Mouse (Mus musculus) retina, postnatal 1 day (tissue): ENCODE data around the gene Gm20388.

Experiments
- DNase-seq: peaks from one replicate; pipeline ENCODE4 v3.0.0-alpha.2; 2012

Gene Gm20388

DNA sequence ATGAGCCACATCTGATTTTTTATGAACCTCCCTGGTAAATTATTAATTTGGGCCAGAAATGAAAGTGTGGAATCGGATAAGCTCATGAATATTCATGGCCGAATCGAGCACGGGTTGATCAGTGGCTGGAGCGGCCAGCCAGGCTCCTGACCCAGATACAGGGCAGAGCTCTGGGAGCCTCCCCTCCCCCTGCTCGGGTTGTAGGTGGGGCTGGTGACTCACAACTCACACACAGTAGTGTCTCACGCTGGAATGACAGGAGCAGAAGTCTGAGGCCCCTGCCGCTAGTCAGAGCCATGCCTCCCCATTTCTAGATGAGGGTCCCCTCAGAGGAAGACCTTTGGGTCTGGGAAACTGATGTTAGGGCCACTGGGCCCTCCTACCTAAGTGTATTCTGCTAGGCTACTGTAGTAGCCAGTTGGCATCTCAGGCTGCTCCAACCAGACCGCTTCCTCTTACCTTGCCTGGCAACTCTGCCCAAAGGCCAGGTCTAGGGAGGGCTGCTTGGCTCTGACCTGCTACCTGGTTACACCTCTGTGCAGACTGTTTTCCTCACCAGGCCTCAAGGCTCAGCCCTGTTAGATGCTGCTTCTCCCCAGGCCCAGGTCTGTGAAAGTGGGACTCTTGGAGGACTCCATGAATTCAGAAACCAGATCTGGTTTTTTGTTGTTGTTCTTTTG, 588.4 kb downstream of the Gm20388 start:
- peak; percentile 95 for DNase-seq

DNA sequence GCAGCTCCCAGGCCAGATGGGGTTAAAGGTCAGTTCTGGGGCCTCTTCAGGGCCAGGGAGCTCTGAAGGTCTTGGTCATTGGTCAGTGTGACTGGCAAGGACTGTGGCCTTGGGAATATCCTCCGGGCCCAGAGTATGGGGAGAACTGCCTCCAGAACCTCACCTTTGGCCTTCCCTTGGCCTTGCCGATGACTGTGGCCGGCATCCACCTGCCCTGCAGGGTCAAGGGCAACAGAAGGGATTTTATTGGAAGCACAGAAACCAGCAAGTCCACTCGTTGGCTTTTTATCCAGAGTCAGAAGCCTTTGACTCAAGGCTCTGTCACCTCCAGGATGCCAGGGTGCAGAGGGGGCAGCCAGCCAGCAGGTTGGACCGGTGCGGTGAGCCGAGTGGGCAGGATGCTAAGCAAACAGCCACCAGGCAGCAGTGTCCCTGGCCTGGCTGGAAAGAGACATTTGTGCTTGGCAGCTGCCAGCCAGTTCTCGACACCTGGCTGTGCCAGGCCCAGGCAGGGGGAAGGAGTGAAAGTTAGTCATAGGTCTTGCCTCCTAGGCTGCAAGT, 590.1 kb downstream of the Gm20388 start:
- DNase-seq = no peak

DNA sequence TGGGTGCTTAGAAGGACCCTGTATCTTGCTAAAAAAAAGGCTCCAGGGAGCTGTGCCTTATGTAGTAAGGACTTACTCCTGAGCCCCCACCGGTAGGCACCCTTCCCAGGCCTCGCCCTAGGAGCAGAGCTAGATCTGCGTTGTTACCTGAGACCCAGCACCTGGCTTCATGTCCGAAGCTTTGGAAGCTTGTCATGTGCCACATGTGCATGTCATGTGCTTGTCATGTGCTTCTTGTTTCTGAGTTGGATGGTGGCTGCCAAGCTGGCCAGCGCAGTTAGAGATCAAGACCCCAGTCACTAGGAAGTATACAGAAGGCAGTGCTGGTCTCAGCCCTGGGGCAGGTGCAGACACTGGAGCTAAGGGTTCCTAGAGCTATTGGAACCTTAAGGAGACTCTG, 590.8 kb downstream of the Gm20388 start:
- no peak for DNase-seq

DNA sequence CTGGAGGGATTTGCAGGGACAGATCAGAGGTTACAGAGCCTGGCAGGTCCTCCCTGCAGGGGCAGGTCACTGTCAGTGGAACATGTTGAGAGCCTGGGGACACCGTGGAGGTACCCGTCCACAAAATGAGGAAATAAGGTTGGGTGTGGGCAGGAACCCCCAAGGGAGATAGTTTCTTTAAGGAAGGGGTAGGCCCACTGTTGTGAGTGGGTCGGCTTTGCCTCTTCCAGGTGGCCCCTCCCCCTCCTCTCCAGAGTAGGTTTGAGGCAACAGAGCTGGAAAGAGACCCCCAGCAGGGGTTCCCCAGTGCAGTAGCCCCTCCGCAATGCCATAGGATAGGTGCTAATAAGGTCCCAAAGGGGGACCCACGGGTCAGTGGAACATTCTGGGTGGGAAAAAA, 591.8 kb downstream of the Gm20388 start:
- DNase-seq = no peak

DNA sequence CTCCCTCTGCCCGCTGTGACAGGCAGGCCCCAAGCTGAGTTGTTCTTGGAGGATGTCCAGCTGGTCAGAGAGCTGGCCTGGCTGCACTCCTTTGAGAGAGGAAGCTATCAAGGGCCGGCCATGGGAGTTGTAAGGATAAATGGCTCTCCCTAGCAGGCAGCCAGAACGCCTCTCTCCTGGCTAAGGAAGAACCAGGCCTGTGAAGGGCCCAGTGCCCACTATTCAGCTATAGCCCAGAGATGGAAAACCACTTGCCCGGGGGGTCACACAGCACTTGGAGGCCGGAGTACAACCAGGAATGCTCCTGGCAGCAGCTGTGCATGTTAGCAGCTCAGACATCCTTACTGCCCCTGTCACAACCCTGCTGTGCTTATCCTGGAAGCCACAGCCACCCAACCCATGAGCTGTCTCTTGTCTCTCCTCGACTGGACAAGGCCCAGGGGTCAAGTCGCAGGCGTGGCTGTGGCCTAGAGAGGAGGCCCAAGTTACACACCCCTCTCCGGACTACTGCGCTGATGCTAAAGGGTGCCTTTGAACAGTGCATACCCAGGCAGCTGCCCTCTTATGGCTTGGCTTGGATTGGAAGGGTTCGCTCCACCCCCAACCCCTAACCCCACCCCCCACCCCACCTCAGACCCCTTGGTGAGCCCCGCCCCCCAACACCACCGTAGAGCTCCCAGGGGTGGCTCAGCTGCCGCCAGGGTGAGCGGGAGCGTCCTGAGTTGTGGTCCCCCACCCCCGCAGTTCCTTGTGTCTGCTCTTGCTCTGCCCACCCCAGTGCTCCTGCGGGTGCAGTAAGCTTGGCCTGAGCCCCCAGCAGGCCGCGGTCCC, 593.8 kb downstream of the Gm20388 start:
- DNase-seq = peak; percentile 62

DNA sequence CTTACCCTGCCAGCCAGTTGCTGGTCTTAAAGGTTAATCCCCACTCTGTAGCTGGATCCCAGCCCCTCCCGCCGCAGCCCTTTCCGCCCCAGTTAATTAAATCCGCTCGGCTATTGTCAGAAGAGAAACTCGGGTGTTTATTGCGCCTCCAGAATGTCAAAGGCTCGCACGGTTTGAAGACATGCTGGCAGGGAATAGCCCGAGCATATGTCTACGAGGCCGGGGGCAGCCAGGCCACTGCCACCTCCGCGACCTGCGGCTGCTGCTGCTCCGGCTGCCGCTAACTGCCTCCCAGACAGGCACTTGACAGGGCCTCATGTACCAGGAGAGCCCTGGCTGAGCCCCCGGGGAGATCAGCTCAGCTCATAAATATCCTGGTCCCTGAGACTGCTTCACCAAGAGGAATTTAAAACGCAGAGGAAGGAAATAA, 594.5 kb downstream of the Gm20388 start:
- DNase-seq = peak; percentile 94

DNA sequence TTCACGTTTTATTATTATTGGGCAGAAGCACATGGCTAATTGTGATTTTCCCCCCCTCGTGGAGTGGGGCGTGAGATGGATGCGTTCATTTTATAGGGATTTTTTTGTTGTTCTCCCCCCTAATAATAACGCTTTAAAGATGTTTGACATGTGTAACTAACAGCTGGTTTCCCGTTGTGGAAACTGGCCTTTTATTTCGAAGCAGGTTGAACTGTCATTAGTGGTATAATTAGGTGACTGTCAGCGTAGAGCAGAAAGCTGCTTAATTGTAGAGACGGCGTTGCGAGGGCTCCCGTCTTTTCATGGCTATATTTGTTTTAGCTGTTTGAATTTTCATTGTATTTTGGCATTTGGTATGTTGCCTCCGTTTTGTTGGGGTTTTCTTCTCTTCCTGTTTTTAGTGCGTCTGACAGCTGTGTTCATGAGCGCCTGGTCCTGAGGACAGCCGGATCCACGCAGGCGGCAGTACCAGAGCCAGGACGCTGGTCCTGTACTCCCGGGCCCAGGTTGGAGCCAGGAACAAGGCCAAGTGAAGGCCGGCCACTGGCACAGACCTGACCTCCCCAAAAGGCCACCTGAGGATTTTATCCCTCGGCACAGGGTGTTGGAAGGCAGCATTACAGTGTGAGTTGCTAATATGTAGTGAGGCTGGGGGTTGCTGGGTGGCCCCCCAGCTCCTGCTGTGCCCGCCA, 595.1 kb downstream of the Gm20388 start:
- DNase-seq = no peak

DNA sequence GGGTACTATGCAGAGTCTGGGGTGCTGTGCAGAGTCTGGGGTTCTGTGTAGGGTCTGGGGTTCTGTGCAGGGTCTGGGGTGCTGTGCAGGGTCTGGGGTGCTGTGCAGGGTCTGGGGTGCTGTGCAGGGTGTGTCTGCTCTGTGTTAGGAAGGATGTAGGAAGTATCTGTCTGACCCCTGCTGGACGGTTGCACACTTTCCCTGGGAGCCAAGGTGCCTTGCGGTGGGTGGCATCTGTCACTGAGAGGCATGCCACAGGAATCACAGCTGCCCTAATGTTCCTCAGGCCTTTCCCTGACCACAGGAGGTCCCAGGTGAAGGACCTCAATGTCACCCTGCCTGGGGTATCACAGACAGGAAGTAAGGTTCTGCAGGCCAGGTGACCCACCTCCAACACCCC, 595.9 kb downstream of the Gm20388 start:
- no peak for DNase-seq

DNA sequence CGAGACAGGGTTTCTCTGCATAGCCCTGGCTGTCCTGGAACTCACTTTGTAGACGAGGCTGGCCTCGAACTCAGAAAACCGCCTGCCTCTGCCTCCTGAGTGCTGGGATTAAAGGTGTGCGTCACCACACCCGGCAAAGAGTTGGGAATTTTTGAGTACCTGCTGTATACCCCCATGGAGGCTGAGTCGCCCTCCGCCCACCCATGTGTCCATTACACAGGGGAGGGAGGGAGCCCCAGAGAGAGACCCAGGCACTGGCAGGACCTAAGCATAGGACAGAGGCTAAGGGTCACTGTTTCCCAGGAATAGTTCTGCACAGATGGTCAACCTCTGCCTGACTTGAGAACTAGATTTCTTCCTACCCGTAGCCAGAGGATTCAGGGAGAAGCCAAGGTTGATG, 596.6 kb downstream of the Gm20388 start:
- DNase-seq = no peak

DNA sequence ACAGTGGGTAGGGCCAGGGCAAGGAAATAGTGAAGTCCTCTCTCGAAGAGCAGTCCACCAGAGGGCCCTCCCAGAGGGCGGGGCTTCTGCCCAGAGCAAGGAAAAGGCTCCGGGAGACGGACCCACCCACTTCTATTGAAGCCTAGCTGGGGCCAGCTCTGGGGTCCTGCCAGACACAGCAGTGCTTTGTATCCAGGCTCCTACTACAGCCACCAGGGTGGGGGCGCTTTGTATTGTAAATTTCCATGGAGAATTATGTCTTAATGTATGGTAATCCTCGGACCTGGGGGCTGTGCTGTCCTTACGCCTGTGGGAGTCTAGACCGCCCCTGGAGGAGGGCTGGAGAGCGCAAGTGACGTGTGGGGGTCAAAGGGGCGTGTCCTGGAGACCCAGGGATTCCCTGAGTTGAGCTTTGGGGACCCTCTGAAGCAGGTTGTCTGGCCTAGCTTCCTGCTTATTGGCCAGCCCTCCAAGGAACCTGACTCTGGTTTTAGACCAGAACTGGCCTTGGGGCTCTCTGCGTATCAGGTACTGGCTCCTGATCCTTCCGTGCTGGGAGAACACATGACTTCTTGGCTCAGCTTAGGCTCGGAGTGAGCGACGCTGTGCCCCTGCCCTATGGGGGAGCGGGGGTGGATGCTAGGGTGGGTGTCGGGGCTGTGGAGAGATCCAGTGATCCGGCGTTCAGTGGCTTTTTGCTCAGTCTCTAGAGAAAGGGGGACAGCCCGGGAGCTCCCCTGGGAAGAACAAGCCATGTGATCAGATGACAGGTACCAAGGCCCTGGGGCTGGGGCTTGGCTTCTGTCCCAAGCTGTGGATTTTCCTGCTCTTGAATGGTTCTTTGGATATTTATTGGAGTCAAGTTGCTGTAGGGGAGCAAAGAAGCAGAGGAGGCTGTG, 598.7 kb downstream of the Gm20388 start:
- peak; percentile 92 for DNase-seq

DNA sequence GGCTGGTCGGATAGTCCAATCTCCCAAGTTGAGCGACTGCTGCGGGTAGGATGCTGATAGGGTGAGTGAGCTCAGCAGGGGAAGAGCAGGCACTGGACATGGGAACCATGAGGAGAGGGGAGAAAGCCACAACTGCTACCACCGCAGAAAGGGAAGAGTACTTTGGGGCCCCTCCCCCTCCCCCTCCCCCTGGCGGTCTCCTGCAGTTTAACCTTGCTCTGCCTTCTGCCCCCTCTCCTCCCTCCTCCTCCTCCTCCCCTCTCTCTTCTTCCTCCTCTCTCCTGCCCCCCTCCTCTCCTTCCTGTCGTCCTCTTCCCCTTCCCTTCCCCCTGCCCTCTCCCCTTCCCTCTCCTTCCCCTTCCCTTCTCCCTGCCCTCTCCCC, 599.4 kb downstream of the Gm20388 start:
- no peak for DNase-seq

DNA sequence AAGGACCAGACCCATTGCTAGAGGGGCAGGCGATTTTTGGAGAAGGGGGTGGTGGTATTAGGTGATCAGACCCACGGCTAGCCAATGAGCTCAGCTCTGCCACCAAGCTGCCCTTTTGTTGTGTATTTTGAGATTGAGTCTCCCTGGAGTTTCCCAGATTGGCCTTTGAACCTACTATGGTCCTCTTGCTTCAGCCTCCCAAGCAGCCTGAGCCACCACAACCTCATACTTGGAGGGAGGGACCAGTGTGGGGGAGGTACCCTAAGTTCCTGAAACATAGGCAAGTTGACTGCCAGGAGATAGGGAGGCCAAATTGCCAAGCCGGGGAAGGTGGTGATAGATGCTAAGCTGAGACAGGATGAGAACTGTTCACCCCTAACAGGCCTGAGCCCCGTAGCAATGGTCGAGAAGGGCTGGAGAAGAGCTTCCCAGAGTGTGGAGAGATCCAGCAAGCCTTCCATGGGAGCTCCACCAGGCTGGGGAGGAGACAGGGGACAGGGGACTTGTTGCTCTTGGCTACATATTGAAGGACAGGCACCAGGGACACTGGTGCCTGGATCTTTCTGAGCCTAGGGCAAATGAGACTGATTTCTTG, 600.3 kb downstream of the Gm20388 start:
- no peak for DNase-seq

DNA sequence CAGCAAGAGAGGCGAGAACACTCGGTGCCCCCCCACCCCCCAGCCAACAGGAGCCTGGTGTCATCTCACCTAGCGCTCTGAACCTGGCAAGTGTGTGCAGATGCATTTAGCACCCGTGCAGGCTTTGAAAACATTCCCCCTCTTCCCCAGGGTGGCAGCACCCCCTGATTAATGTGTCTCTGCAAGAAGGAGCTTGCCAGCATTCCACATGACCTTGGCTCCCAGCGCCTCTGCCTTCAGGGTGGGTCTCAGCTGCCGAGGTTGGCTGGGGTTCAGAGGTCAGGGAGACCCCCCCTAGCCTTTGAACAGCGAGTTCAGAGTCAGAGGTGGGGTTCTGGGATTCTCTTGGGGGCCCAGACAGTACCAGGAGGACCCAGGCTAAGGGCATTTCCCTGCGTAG, 601.1 kb downstream of the Gm20388 start:
- no peak for DNase-seq

DNA sequence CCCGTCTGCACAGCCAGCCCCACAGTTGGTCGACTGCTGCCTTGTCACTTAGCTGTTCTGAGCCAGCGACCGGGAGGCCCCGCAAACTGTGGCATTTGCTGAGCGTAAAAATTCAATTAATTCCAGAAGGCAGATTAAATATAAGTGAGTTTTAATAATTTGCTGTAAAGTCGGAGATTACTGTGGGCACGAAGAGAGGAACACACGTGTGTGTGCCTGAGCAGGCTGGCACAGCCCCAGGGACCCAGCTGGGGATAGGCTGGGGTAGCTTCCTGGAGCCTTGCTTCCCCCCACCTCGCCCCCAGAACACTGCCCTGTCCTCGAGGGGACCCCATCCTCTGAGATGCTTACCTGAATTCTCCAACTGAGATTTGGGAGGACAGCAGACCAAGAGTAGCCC, 601.7 kb downstream of the Gm20388 start:
- DNase-seq = no peak

DNA sequence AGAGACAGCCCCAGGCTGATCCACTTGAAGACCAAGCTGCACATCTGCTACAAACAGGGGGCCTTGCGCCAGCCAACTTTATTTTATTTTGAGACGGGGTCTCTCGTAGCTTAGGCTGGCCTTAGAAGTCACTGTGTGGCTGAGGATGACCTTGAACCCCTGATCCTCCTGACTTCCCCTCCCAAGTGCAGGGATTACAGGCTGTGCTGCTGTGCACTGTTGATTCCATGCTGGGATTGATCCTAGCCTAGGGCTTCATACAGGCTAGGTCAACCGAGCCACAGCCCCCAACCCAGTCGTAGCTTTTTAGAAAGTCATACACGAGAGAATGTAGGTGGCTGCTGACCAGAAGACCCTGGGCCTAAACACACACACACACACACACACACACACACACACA, 602.5 kb downstream of the Gm20388 start:
- no peak for DNase-seq

DNA sequence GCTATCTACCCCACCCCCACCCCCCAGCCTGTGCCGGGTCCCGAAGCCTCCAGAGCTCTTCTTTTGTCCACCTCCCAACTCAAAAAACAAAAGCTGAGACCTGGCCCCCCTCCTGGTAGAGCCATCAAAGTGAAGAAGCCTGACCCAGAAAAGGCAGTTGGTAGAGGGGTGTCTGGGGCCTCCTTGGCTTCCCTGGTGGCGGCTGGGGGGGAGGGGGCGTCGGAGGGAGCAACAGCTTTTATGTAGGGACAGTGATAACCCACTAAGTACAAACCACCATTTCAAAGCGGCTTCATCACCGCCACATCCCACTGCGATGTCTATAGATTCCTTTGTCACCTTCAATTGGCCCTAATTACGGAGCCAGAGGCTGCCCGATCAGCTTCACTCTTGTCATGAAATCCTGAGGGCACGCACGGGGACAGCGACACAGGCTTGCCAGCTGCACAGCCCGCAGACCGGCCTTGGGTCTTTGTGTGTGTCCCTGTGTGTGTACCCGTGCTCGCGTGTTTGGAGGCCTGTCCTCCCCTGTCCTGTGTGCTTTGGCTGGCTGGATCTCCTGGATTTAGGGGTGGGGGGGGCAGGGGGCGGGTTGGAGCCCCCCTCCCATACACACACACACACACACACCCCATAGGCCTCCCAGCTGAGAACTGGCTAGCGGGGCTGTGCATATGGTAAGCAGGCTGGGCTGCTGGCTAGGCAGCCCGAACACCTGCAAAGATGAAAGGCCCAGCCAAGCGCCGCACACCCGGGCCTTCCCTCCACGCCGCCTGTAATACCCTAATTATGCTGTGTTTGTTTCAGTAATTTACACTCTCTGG, 603.2 kb downstream of the Gm20388 start:
- DNase-seq = peak; percentile 93

DNA sequence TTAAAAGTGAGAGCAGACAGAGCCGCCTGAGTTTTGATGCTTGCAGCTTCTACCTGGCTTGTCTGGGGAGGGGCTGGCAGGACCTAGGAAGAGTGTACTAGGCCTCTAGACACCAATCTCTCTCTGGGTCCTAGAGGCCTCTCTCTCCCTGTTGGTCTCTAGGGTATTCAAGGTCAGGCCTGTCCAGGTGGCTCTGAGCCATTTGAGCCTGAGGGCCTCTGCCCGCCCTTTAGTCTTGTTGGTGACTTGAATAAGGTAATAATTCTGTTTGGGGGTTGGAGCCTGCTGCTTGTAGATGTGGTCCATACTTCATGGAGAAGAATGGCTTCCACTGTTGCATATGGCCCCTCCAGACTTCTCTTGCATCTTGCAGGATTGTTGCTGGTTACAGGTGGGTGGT, 604.6 kb downstream of the Gm20388 start:
- no peak for DNase-seq

DNA sequence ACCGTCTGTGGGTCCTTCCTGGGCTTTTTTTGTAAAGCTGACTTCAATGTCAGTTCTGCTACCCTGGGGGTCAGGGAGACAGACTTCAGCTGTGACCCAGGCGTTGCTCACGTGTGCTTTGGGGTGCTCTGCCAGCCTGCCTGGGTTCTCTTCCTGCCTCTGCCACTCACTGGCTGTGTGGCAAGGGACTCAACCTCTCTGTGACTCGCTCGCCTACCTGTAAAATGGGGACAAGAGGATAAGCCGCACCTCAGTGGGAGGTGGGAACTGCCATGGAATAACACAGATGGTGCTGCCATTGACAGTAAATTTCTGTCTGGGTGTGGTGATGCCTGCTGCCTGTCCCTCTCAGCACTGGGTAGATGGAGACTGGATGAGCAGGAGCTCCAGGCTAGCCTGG, 605.0 kb downstream of the Gm20388 start:
- DNase-seq = no peak

DNA sequence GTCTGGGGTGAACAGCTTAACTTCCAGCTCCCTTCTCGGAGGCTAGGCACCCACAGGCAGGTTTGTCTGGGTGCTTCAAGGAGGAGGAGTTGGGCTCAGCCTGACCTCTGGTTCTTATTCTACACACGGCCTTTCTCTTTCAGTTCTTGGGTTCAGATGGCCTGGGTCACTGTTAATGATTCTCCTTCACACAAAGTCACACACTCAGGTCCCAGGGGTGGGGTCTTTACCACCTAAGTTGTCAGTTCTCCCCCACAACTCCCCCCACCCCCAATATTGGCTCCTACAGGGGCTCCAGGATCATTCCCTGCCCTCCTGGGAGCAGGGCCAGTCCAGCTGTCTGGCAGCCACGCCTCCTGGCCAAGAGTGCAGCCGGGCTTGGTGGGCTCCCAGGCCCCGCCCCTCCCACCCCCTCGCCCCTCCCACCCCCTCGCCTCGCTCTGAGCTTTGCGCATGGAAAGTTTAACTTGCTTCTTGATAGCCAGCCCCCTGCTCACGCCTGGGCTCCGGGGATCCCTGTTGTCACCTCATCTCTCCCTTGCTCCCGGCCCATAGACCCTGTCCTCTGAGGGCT, 605.6 kb downstream of the Gm20388 start:
- peak; percentile 82 for DNase-seq

DNA sequence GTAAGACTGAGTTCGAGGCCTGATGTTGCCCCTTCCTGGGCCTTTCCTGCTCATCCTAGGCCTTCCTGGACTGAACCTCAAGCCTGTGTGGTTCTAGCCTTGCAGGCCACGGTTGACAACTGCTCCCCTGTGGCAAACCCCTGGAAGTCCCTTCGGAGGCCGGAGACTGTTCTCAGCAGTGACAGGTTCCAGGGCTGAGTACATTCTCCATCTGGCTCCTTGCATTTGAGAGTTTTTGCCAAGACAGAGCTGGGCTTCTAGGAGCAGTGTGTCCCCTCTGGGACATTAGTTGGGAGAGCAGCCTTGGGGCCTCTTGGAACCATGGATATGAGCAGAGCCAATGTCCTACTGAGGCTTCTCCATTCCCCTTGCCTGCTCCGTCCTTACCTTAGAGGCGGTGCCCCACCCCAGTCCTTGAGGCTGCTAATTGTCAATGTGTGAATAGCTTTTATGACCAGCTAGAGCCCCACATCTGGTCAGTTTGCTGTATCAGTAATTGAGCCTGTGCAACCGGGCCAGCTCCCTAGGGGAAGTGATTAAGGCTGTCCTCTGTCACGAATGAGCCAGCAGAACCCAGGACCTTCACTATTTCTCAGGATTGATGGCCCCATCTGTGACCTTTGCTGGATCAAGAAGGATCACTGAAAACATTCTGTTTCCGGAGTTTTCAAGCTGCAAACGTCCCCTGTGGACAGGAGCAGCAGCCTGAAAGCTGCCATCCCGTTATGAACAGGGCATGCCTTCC, 607.2 kb downstream of the Gm20388 start:
- no peak for DNase-seq
